Mouse (Mus musculus): ENCODE data around the gene Krt27.

Krt27 gene

DNA sequence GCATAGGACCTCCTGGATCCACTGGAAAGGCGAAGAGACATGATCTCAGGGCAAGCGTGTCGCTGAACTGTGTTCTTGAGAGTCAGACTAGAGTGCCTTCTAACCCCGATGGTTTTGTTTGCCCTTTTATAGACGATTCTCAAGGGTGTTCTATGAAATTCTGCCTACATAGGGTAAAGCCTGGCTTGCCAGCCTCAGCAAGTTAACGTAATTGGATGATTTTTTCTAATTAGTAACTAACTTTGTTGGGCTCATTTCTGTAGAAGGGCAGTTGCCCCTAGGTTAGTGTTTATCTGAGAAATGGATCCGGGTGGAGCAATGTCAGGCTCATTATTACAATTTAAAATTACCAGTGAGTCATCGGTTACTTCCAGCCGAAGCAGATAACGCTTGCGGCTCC, 28.1 kb downstream of the Krt27 start, which contains the start of gene Krt25:
Gene Krt25 (minus strand): TSS at position 101 of the 400 bp plus-strand sequence.
- DNase-seq (ENCODE audit: low spot score): no peak

DNA sequence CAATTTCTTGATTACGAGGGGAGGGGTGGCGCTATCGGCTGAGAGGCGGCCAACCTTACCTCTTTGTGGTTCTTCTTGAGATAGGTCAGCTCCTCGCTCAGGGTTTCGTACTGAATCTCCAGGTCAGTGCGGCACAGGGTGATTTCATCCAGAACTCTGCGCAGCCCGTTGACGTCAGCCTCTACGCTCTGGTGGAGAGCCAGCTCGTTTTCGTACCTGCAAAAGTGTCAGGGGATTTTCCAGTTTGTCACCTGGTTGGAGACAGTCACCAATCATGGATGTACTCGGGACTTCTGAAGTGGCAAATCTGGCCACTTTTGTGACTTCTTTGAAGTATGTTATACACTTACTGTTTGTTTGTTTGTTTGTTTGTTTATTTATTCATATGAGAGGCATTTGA, 29.8 kb downstream of the Krt27 start:
- DNase-seq (ENCODE audit: low spot score): no peak

DNA sequence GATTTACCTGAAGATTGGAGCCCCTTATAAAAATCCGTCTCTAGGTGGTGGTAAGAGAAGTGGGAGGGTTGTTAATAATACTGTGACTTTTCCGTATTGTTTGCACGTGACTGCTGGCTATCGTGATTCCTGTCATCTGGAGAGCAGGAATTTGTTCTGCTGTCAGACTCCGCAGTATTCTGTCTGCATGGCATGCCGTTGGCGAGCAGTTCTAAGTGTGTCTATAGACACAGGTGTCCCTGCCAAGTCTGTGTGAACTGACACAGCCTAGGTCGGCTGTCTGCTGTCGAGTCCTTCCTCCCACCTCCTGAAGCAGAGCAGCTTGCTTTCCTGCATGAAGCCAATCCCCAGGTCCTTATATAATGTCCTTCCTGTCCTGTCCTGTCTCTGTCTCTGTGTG, 31.8 kb downstream of the Krt27 start:
- no peak for DNase-seq (ENCODE audit: low spot score)

DNA sequence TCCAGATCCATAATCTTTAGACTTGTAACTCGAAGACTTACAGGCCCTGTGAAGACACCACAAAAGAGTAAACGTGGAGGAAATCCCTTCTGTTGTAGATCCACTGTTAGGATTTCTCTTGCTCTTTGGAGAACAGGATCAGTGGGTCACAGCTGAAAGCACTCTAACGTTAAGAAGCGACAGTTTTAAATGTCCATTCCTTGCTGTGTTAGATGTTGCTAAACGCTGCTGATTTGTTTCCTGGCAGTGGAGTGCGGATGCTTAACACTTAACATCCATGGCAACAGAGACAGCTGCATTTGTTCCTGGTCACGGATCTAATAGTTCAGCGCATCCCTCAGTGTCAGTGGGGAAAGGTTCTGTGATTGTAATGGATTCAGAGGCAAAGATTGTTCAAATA, 34.4 kb downstream of the Krt27 start:
- DNase-seq (ENCODE audit: low spot score): no peak

DNA sequence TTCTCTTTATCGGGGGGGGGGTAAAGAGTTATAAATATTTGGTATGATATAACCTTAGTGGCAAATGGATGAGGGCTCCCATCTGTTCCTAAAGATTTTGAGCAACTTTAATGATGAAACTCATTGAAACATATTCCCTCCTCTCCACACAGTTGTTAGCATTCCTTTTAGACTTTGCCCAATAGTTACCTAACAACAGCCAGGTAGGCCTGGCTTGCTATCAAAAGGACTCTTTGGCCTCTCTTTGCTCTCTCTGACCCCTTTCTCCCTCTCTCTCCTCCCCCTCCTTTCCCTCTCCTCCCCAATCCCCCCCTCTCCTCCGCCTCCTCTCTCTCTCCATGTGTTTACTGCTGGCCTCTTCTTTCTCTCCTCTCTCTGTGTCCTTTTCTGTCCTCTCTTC, 36.3 kb downstream of the Krt27 start:
- no peak for DNase-seq (ENCODE audit: low spot score)

DNA sequence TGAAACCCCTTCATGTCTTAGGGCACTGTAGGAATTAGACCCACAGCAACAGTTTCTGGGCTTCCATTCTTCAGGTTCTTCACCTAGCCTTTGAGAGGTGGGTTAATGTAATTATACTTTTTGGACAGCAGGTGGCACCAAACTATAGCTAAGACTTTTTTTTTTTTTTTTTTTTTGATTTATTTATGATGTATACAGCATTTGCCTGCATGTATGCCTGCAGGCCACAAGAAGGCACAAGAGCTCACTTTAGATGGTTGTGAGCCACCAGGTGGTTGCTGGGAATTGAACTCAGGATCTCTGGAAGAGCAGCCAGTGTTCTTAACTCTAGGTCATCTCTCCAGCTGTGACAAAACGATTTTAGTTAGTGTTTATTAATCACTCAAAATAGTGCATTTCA, 40.0 kb downstream of the Krt27 start:
- no peak for DNase-seq (ENCODE audit: low spot score)

DNA sequence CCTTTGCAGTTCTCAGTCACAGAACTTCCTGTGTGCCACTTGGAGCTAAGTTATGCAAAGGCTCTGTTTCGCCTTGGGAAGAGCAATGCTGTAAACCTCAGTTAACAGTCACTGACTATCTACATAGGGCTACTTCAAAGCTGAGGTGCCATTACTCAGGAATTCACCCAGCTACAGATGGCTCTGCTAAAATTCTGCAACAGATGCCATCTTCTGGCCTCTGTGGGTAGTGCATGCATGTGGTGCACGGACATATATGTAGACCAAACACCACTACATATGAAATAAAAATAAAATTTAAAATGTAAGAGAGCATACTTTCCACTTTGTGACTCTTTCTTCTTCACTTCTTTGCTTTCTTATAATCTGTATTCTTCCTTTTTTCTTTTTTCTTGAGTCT, 43.3 kb downstream of the Krt27 start:
- no peak for DNase-seq (ENCODE audit: low spot score)

Measured in ovary, adult 18-20 months (tissue).